Mouse (Mus musculus) hindbrain, embryonic 12.5 days (tissue): ENCODE data around the gene Optn. TPM values are rescaled to one million over a fixed set of nuclear protein-coding genes. Genes with fewer than 3 reads are reported as not detected.
"Not testable (repeated sequence)": the region's sequence is repeated elsewhere in the genome, so short reads cannot be mapped to it uniquely, and the experiment has no call there.

Experiments used
- ATAC-seq: fragments of 200-750 bp; cut with Nextera tagmentation; 2 replicates; pipeline ENCODE4 v1.8.0; 2017; ENCODE audit warnings: moderate TSS enrichment; ENCODE audit not compliant: low FRiP score
- H3K27ac ChIP-seq: fragments of 300-500 bp; sonication (generic); 2 replicates; pipeline ENCODE4 v1.5.1; 2016; ENCODE audit warnings: mild to moderate bottlenecking
- H3K27me3 ChIP-seq: fragments of 300-500 bp; sonication (generic); 2 replicates; pipeline ENCODE4 v1.6.1; 2016; ENCODE audit warnings: mild to moderate bottlenecking
- H3K36me3 ChIP-seq: fragments of 300-500 bp; sonication (generic); 2 replicates; pipeline ENCODE4 v1.6.1; 2016; ENCODE audit warnings: mild to moderate bottlenecking
- H3K4me1 ChIP-seq: fragments of 300-500 bp; sonication (generic); 2 replicates; pipeline ENCODE4 v1.6.1; 2016
- H3K4me2 ChIP-seq: fragments of 300-500 bp; sonication (generic); replicated peaks from 2 replicates; pipeline ENCODE4 v1.6.1; 2016; ENCODE audit warnings: mild to moderate bottlenecking
- H3K4me3 ChIP-seq: fragments of 300-500 bp; sonication (generic); 2 replicates; pipeline ENCODE4 v1.5.1; 2016; ENCODE audit warnings: mild to moderate bottlenecking
- H3K9ac ChIP-seq: fragments of 300-500 bp; sonication (generic); 2 replicates; pipeline ENCODE4 v1.6.1; 2016; ENCODE audit warnings: mild to moderate bottlenecking, moderate library complexity
- H3K9me3 ChIP-seq: fragments of 300-500 bp; sonication (generic); replicated peaks from 2 replicates; pipeline ENCODE4 v1.6.1; 2016; ENCODE audit warnings: mild to moderate bottlenecking
- WGBS: fragments of 180-500 bp; shearing (Covaris S2); methylation state at CpG from one replicate; pipeline ENCODE4 v1.1.7; 2016; 5-methylcytosine and 5-hydroxymethylcytosine counted together
- polyA plus RNA-seq: library from polyadenylated mRNA; unstranded; fragments of >200 nt; fragmentation: Nextera tagmentation; extraction: Ambion mirVana; gene quantifications from 2 replicates; pipeline ENCODE4 v1.2.1, GENCODE M21; 2016

Gene Optn
- 6.7 and 7.2 TPM in 2 replicates for polyA plus RNA-seq

DNA sequence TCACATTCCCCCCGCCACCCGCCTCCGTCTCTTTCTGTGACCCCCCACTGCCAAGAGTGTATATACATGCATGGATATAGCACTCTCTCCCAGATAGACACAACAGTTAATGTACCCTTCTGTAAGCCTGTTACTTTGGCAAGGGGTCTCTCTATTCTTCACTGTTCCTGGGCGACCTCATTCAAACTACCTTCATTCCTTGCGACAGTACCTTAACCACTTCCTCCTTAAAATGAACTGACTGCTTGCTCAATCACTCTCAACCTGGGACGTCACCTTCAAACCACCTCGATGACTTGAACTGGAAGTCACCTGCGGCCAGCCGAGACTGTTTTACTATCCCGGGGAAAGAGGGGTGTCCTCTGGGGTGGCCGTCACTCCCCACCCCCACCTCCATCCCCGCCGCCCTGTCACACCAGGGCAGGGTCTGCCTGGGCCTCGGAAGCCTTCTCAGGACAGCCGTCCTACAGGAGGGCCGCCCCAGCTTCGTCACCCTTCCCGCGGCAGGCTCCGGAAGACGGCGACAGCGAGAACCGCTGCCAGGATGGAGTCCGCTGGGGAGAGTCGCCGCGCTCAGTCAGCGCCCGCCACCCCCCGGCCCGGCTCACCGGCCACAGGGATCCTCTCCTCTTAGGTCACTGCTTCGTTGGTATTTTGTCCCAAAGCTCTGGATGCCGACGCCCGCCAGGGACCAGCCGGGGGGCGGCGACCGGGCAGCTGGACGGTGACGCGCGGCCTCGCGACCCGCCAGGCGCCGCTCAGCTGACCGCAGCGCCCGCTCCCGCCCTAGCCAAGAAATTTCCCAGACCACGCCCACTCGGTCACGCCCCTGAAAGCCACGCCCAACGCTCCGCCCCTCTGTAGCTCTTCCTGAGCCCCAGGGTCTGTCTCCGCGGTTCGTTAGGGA lies at the start of gene Optn:
Gene Optn, minus strand, starts transcription at position 753 of the 907 bp plus-strand sequence.
- Histone ChIP-seq H3K4me1 (0 out of 2 replicates have a peak, but pooled peaks cover 5% of the 10 kb centered on the region), H3K9ac (peak within 1 kb of the TSS; percentile 66), H3K36me3 (no peaks in the 10 kb centered on the region), H3K4me2 (peak within 1 kb of the TSS; percentile 73), H3K4me3 (peak within 1 kb of the TSS; percentile 51), H3K27me3 (peaks cover 13% of the 10 kb centered on the region; the same call in 1 of the 2 replicates), H3K9me3 (no peaks in the 10 kb centered on the region), H3K27ac (no peak within 1 kb of the TSS)
- ATAC-seq = peak; percentile 93
- WGBS = 3% methylated on average over 51 of the region's 63 CpGs

DNA sequence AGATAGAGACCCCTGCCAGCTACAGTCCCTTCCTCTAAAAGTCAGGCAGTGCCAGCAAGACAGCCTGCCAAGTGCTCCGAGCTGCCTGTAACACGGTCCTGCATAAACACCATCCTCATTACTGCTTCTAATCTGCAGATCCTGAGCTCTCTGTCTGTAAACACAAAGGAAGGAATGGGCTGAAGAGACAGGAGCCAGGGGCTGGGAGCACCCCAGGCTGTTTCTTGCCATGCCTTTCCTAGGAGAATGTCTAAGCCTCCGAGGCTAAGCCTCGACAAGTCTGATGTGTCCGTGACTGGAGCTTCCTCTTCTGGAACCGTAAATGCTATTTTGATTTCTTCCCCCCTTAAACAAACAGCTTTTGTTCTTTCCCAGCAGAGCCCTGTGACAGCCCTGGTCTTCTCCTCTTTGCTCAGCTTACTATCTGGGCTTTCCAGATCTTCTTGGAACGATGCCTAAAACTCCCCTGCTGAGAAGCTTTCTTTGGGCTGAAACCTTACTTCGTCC lies 49.0 kb upstream of the Optn start:
- peaks cover 13% of the 10 kb centered on the region for H3K4me1 ChIP-seq

DNA sequence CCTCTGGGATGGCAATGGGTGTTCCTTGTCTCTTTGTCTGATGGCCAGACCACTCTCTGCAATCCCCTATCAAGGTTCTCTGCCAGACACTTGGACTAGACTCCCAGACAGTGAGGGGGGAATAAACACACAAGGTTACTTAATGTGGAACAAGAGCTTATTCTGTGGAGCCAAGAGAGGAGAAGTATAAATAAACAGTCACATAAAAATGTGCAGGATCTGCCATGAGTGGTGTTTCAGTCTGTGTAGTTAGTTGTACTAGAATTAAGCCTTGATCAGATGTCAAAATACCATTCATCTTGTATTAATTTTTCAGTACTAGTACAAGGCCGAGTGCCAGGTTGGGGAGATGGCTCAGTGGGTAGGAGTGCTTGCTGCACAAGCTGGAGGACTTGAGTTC lies 39.0 kb upstream of the Optn start:
- H3K9me3 ChIP-seq = peaks cover 18% of the 10 kb centered on the region
- no peaks in the 10 kb centered on the region for H3K27me3 ChIP-seq
- H3K4me2 ChIP-seq = no peak overlapping the region
- H3K36me3 ChIP-seq = no peaks in the 10 kb centered on the region
- no peak overlapping the region for H3K27ac ChIP-seq
- no peak overlapping the region for H3K9ac ChIP-seq
- 75% methylated on average over 1 of the region's 1 CpGs for WGBS
- H3K4me3 ChIP-seq = no peak overlapping the region
- peaks cover 15% of the 10 kb centered on the region for H3K4me1 ChIP-seq
- no peak for ATAC-seq

More for the DNA sequence above, 49.0 kb upstream of the Optn start:
- Histone ChIP-seq H3K36me3 (no peaks in the 10 kb centered on the region), H3K9me3 (peaks cover 2% of the 10 kb centered on the region; the same call in 1 of the 2 replicates), H3K27me3 (no peaks in the 10 kb centered on the region), H3K4me3 (no peak overlapping the region), H3K27ac (peak overlapping the region; percentile 52; the same call in 1 of the 2 replicates), H3K4me2 (no peak overlapping the region), H3K9ac (no peak overlapping the region)
- peak; percentile 41; the same call in 1 of the 2 replicates for ATAC-seq
- 29% methylated on average over 8 of the region's 8 CpGs for WGBS

DNA sequence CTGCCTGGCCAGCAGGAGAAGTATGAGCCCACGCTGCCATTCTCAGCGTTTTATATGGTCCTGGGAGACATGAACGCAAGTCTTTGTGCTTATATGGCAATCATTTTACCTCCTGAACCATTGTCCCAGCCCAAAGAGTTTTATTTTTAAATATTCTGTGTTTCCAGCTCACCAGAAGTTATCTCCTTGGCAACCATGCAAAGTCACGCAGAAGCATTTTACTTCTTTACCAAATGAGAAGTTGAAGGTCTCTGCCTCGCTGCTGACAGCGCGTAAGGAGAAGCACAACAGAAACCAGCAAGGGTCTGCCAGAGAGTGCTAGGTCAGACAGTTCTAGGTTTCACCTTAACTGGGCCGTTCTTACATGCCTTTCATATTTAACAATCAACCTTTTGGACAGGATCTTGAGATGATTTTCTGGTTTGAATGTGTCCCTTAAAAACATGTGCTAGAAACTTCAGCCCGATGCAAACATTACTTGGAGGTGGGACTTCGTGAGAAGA lies 37.9 kb upstream of the Optn start:
- H3K27ac ChIP-seq = no peak overlapping the region
- H3K4me2 ChIP-seq = no peak overlapping the region
- H3K27me3 ChIP-seq = no peaks in the 10 kb centered on the region
- 90% methylated on average over 10 of the region's 10 CpGs for WGBS
- peaks cover 18% of the 10 kb centered on the region for H3K4me1 ChIP-seq
- H3K4me3 ChIP-seq = no peak overlapping the region
- H3K9ac ChIP-seq = no peak overlapping the region
- no peaks in the 10 kb centered on the region for H3K36me3 ChIP-seq
- peaks cover 8% of the 10 kb centered on the region for H3K9me3 ChIP-seq
- ATAC-seq = no peak

DNA sequence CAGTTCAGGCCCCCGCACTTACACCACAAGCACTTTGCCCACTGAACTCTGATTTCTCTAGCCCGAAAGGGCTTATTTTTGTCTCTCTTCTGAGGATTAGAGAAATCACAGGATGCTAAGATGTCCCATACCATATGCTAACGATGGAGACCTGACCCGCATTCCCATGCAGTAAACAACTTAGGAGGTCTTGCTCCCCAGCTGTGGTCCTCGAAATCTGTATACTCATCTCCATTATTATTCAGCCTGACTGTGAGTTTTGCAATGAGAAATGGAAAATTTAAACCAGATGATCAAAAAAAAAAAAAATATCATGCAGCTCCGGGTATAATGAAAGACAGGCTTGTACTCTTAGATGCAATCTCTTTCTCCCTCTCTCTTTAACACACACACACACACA lies 35.3 kb upstream of the Optn start:
- no peak for ATAC-seq

DNA sequence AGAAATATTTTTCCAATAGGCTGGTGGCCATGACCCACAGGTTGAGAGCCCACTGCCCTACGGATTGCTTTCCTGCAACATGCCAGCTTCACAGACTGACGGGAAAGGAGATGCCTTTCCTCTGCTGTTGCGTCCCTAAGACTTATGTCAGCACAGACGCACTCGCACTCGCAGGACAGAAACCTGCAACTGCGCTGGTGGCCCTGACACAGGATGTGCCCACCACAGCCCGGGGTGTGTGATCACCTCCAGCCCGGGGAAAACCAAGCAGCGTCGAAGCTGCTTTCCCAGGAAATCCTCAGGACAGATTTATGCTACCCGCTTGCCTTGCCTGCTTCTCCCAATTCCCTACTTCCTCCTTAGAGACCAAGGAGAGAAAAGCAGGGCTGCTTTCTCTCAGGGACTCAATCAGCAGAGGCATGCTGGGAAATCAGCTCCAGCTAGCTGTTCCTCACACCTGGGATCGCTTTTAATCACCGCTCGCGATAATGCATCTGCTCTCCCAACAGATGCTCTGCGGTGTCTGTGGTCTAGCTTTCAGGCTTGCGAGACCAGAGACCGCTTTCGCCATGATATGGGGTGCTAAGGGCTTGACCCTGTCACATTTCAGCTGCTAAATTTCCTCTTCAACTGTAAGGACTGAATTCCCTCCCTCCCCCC lies 34.1 kb upstream of the Optn start:
- H3K9ac ChIP-seq = peak overlapping the region; percentile 54; the same call in 1 of the 2 replicates
- H3K4me3 ChIP-seq = peak overlapping the region; percentile 15; the same call in 1 of the 2 replicates
- no peaks in the 10 kb centered on the region for H3K9me3 ChIP-seq
- peak overlapping the region; percentile 53 for H3K27ac ChIP-seq
- H3K36me3 ChIP-seq = no peaks in the 10 kb centered on the region
- WGBS = 28% methylated on average over 20 of the region's 20 CpGs
- no peaks in the 10 kb centered on the region for H3K27me3 ChIP-seq
- H3K4me2 ChIP-seq = peak overlapping the region; percentile 50
- peak; percentile 83 for ATAC-seq
- peaks cover 18% of the 10 kb centered on the region for H3K4me1 ChIP-seq

More for the DNA sequence above, 35.3 kb upstream of the Optn start:
- Histone ChIP-seq H3K4me1 (peaks cover 18% of the 10 kb centered on the region), H3K4me2 (no peak overlapping the region), H3K36me3 (no peaks in the 10 kb centered on the region), H3K4me3 (no peak overlapping the region), H3K9me3 (no peaks in the 10 kb centered on the region), H3K27me3 (no peaks in the 10 kb centered on the region), H3K27ac (no peak overlapping the region), H3K9ac (no peak overlapping the region)
- 72% methylated on average over 6 of the region's 6 CpGs for WGBS

DNA sequence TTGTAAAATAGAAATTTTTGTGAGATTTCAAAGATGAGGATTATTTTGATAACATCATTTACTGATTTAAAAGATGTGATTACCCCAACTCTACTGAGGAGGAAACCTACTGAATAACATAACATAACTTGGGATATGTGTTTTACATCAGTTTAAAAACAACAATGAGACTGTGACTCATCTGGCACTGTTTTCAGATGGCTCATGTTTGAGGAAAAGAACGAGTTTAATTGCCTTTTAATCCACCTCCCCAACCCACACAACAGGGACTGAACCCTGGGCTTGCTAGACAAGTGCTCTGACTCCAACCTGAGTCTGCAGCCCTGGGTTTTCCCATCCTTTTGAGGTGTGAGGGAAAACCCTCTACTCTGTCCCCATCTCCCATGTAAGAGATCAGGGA lies 31.5 kb upstream of the Optn start:
- ATAC-seq = no peak
- Histone ChIP-seq H3K27ac (no peak overlapping the region), H3K9me3 (no peaks in the 10 kb centered on the region), H3K4me3 (no peak overlapping the region), H3K36me3 (no peaks in the 10 kb centered on the region), H3K27me3 (no peaks in the 10 kb centered on the region), H3K4me2 (no peak overlapping the region), H3K4me1 (peaks cover 18% of the 10 kb centered on the region), H3K9ac (no peak overlapping the region)
- WGBS = 49% methylated on average over 1 of the region's 1 CpGs

DNA sequence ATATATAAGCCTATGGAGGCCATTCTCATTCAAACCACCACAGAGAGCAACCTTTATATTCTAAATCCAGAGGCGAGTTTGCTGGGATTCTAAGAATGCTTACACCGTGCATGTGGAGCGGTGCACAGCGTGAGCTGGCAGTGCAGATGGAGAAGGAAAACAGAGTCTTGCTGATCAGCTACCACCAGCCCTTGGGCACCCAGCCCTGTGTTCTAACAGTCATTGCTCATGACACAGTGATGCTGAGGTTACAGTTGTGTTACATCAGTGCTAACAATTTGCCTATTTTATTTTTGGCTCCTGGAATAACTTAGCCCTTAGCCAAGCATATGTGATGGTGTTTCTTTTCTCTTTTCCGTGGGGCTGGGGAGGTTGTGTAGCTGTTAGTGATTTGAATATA lies 31.0 kb upstream of the Optn start:
- Histone ChIP-seq H3K27me3 (no peaks in the 10 kb centered on the region), H3K27ac (no peak overlapping the region), H3K9ac (no peak overlapping the region), H3K36me3 (no peaks in the 10 kb centered on the region), H3K9me3 (no peaks in the 10 kb centered on the region), H3K4me2 (no peak overlapping the region), H3K4me1 (peaks cover 18% of the 10 kb centered on the region), H3K4me3 (no peak overlapping the region)
- no peak for ATAC-seq
- 82% methylated on average over 5 of the region's 5 CpGs for WGBS

DNA sequence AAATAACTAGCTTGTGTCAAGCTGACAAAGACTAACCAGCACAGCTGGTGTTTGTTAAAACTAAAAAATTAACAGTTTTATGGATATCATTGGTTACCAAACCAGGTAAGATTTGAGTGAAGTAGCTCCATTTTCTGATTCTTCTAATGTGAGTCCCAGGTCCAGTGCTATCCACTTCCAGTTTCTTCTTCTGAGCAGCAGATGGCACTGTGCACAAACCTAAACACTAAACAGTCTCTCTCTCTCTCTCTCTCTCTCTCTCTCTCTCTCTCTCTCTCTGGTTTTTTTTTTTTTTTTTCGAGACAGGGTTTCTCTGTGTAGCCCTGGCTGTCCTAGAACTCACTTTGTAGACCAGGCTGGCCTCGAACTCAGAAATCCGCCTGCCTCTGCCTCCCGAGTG lies 26.5 kb upstream of the Optn start:
- not testable (repeated sequence) for H3K9ac ChIP-seq, H3K4me3 ChIP-seq, H3K4me2 ChIP-seq, H3K36me3 ChIP-seq, ATAC-seq, H3K27me3 ChIP-seq, H3K9me3 ChIP-seq, H3K4me1 ChIP-seq, H3K27ac ChIP-seq
- WGBS = 65% methylated on average over 4 of the region's 4 CpGs

DNA sequence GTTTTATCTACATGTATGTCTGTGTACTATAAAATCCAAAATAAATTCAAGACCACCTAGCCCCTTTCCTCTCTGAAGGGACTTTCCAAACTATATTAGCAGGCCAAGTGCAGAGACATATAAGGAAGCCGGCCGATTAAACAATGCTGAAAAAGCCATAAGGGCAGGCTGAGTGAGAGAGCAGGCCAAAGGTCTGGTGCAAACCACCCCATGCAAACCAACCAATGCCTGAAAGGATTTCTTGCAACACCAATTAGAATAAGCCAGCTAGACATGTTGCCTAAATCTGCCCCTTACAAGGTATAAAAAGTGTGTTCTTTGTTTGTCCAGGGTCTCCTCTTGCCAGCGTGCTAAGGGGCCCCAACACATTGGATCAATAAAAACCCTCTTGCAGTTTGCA lies 23.8 kb upstream of the Optn start:
- Histone ChIP-seq H3K27me3 (no peaks in the 10 kb centered on the region), H3K4me3 (no peak overlapping the region), H3K9ac (no peak overlapping the region), H3K4me2 (no peak overlapping the region), H3K9me3 (no peaks in the 10 kb centered on the region), H3K36me3 (no peaks in the 10 kb centered on the region), H3K4me1 (no peaks in the 10 kb centered on the region), H3K27ac (no peak overlapping the region)
- ATAC-seq = no peak
- WGBS = 87% methylated on average over 3 of the region's 3 CpGs

DNA sequence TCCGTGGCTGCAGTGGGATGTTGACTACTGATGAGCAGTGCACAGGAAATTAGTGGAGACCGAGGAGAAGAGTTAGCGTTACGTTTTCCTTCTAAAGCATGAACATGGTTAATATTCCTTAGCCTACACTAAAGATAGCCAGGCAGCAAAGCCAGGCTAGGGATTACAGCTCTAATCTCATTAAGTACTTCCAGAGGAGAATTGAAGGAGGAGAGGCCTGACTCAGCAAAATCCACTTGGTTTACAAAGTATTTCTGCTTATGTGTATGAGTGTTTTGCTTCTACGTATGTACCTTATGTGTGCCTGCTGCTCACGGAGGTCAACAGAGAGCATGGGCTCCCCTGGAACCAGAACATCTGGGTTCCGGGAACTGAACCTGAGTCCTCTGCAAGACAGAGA lies 19.9 kb upstream of the Optn start:
- ATAC-seq = no peak
- WGBS = 90% methylated on average over 7 of the region's 7 CpGs
- H3K36me3 ChIP-seq = no peaks in the 10 kb centered on the region
- no peak overlapping the region for H3K27ac ChIP-seq
- no peak overlapping the region for H3K4me3 ChIP-seq
- no peaks in the 10 kb centered on the region for H3K9me3 ChIP-seq
- H3K27me3 ChIP-seq = no peaks in the 10 kb centered on the region
- H3K9ac ChIP-seq = no peak overlapping the region
- no peaks in the 10 kb centered on the region for H3K4me1 ChIP-seq
- no peak overlapping the region for H3K4me2 ChIP-seq
